Mouse (Mus musculus) CH12.LX (cell line): ENCODE measurements at regions not wholly inside any gene's neighbourhood (a gene's known extent, or its start where the extent isn't known, plus 50 kb on each side); places are given as distances from the start of the nearest gene placed in this dataset.

ENCODE experiments used
- DNase-seq: peaks from one replicate; pipeline ENCODE4 v3.0.0-alpha.2; 2013; ENCODE audit errors: extremely low read depth
- H3K27ac ChIP-seq: 2 replicates; pipeline ENCODE4 v1.5.1; 2012; ENCODE audit warnings: low read depth, mild to moderate bottlenecking, control low read depth, moderate library complexity; ENCODE audit not compliant: insufficient read depth
- H3K27me3 ChIP-seq: replicated peaks from 2 replicates; pipeline ENCODE3; 2012; ENCODE audit warnings: inconsistent platforms
- H3K36me3 ChIP-seq, 2 experiments: replicated peaks in 1 of 2; 2 replicates each; pipeline versions ENCODE3 to v1.6.1; 2012; ENCODE audit warnings: inconsistent platforms in 1 of 2, low read length in 1 of 2, mild to moderate bottlenecking in 1 of 2, mixed read lengths in 1 of 2, moderate library complexity in 1 of 2; ENCODE audit not compliant: control insufficient read depth in 1 of 2, insufficient read depth in 1 of 2
- H3K4me1 ChIP-seq, 2 experiments: 2 replicates each; pipeline ENCODE4 v1.6.1; 2012; ENCODE audit warnings: inconsistent platforms in 1 of 2, moderate library complexity in 1 of 2; ENCODE audit not compliant: insufficient read depth in 2 of 2, control insufficient read depth in 1 of 2
- H3K4me2 ChIP-seq: 2 replicates; pipeline ENCODE4 v1.6.1; 2012; ENCODE audit warnings: low read depth, mild to moderate bottlenecking, control low read depth; ENCODE audit not compliant: poor library complexity, insufficient read depth, severe bottlenecking
- H3K4me3 ChIP-seq, 3 experiments: fragments of 150-350 bp in 1 of 3; sonication (generic) in 1 of 3; replicated peaks in 1 of 3; 2 replicates each; pipeline versions ENCODE3 to v1.5.1; 2011 to 2012; ENCODE audit warnings: low read depth in 2 of 3, low read length in 2 of 3, mild to moderate bottlenecking in 2 of 3, moderate library complexity in 2 of 3, control low read depth in 1 of 3, improper control_type of control experiment in 1 of 3, inconsistent platforms in 1 of 3, mixed read lengths in 1 of 3; ENCODE audit not compliant: poor library complexity in 1 of 3
- H3K79me2 ChIP-seq: replicated peaks from 2 replicates; pipeline ENCODE4 v1.6.1; 2012; ENCODE audit warnings: mild to moderate bottlenecking, moderate library complexity; ENCODE audit not compliant: control insufficient read depth, poor library complexity, insufficient read depth, severe bottlenecking; ENCODE audit errors: extremely low read depth
- H3K9ac ChIP-seq: 2 replicates; pipeline ENCODE4 v1.6.1; 2012; ENCODE audit warnings: low read depth, mild to moderate bottlenecking, control low read depth, moderate library complexity; ENCODE audit not compliant: insufficient read depth
- H3K9me3 ChIP-seq: replicated peaks from 2 replicates; pipeline ENCODE3; 2012; ENCODE audit warnings: low read length, inconsistent platforms, mixed read lengths
- BHLHE40 ChIP-seq: IDR thresholded peaks from 2 replicates; pipeline ENCODE4 v1.6.1; 2011; ENCODE audit warnings: mild to moderate bottlenecking, low read depth, low read length, improper control_type of control experiment
- CHD1 ChIP-seq: IDR thresholded peaks from 2 replicates; pipeline ENCODE4 v1.6.1; 2012; ENCODE audit warnings: low read depth, low read length, improper control_type of control experiment, inconsistent platforms
- CHD2 ChIP-seq: IDR thresholded peaks from 2 replicates; pipeline ENCODE4 v1.6.1; 2011; ENCODE audit warnings: low read length, improper control_type of control experiment
- ELF1 ChIP-seq: IDR thresholded peaks from 2 replicates; pipeline ENCODE4 v1.6.1; 2014; ENCODE audit warnings: low read depth, mild to moderate bottlenecking, inconsistent platforms, low read length, improper control_type of control experiment
- ETS1 ChIP-seq: conservative IDR thresholded peaks from 2 replicates; pipeline ENCODE4 v1.6.1; 2012; ENCODE audit warnings: low read depth, mild to moderate bottlenecking, inconsistent platforms, low read length, improper control_type of control experiment, moderate library complexity
- HCFC1 ChIP-seq: IDR thresholded peaks from 2 replicates; pipeline ENCODE4 v1.6.1; 2012; ENCODE audit warnings: low read depth, mild to moderate bottlenecking, inconsistent platforms, low read length, improper control_type of control experiment
- KAT2A ChIP-seq: IDR thresholded peaks from 2 replicates; pipeline ENCODE4 v1.6.1; 2012; ENCODE audit warnings: low read length, improper control_type of control experiment, inconsistent platforms; ENCODE audit not compliant: insufficient replicate concordance
- MXI1 ChIP-seq: IDR thresholded peaks from 2 replicates; pipeline ENCODE4 v1.6.1; 2011; ENCODE audit warnings: mild to moderate bottlenecking, low read depth, low read length, improper control_type of control experiment
- MYC ChIP-seq: IDR thresholded peaks from 2 replicates; pipeline ENCODE4 v1.6.1; 2011; ENCODE audit warnings: low read depth, mild to moderate bottlenecking, improper control_type of control experiment, low read length
- POLR2A ChIP-seq: IDR thresholded peaks from 2 replicates; pipeline ENCODE4 v1.6.1; 2011; ENCODE audit warnings: low read depth, mild to moderate bottlenecking, improper control_type of control experiment, low read length
- POLR2AphosphoS2 ChIP-seq: IDR thresholded peaks from 2 replicates; pipeline ENCODE4 v1.6.1; 2011; ENCODE audit warnings: low read depth, low read length, improper control_type of control experiment
- RCOR1 ChIP-seq: conservative IDR thresholded peaks from 2 replicates; pipeline ENCODE4 v1.6.1; 2012; ENCODE audit warnings: low read depth, mild to moderate bottlenecking, inconsistent platforms, low read length, improper control_type of control experiment
- SMC3 ChIP-seq: IDR thresholded peaks from 2 replicates; pipeline ENCODE4 v1.6.1; 2011; ENCODE audit warnings: low read depth, low read length, improper control_type of control experiment
- TCF12 ChIP-seq: IDR thresholded peaks from 2 replicates; pipeline ENCODE4 v1.6.1; 2014; ENCODE audit warnings: low read depth, mild to moderate bottlenecking, inconsistent platforms, low read length, improper control_type of control experiment
- UBTF ChIP-seq: IDR thresholded peaks from 2 replicates; pipeline ENCODE4 v1.6.1; 2012; ENCODE audit warnings: low read depth, mild to moderate bottlenecking, inconsistent platforms, low read length, improper control_type of control experiment, moderate library complexity
- USF1 ChIP-seq: IDR thresholded peaks from 2 replicates; pipeline ENCODE4 v1.6.1; 2014; ENCODE audit warnings: low read depth, mild to moderate bottlenecking, inconsistent platforms, low read length, improper control_type of control experiment
- USF2 ChIP-seq: conservative IDR thresholded peaks from 2 replicates; pipeline ENCODE4 v1.6.1; 2011; ENCODE audit warnings: low read depth, low read length, improper control_type of control experiment
- ZKSCAN1 ChIP-seq: IDR thresholded peaks from 2 replicates; pipeline ENCODE4 v1.6.1; 2012; ENCODE audit warnings: low read depth, inconsistent platforms, low read length, improper control_type of control experiment, borderline replicate concordance
- ZMIZ1 ChIP-seq: IDR thresholded peaks from 2 replicates; pipeline ENCODE4 v1.6.1; 2012; ENCODE audit warnings: low read depth, mild to moderate bottlenecking, inconsistent platforms, low read length, improper control_type of control experiment
- ZNF384 ChIP-seq: IDR thresholded peaks from 2 replicates; pipeline ENCODE4 v1.6.1; 2012; ENCODE audit warnings: low read depth, low read length, improper control_type of control experiment, inconsistent platforms
- dilution Hi-C: fragments of 300-500 bp; cut with MboI; formaldehyde crosslinking; loops from 2 replicates; pipeline ENCODE4 v1.14.3; 2020; ENCODE audit warnings: low sequenced_read_pairs; ENCODE audit not compliant: extremely low pct_unique_long_range_greater_than_20kb, extremely low pct_ligation_motif_present
- in situ Hi-C: fragments of 300-500 bp; cut with MboI; formaldehyde crosslinking; loops from 3 replicates; pipeline ENCODE4 v1.14.3; 2019; ENCODE audit warnings: low sequenced_read_pairs, low pct_ligation_motif_present, low pct_unique_long_range_greater_than_20kb, mixed read lengths

DNA sequence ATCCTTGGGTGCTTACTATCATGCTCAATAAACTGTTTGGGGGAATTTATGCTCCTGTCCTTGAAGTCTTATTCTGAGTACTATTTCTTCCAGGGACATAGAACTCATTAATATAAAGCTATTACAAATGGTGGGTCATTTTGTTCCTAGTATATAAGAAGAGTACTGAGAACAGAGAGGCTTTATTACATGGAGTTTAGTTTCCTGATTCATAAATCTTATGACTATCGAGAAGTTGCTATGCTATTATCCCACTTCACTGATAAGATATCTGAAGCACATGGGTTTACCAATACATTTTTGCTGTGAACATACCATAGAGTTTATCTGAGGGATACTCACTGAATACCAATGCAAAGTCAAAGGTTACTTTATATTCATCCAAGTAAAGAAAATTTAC, 399.5 kb downstream of the Osr1 start:
- Histone ChIP-seq H3K36me3 (no peaks in the 10 kb centered on the region), H3K27me3 (no peaks in the 10 kb centered on the region), H3K9ac (no peak overlapping the region), H3K27ac (no peak overlapping the region), H3K9me3 (no peaks in the 10 kb centered on the region), H3K4me2 (no peak overlapping the region), H3K79me2 (no peaks in the 10 kb centered on the region), H3K4me3 (no peak overlapping the region), H3K4me1 (no peaks in the 10 kb centered on the region)
- DNase-seq = no peak
- TF ChIP-seq RCOR1 = no peak
- TF ChIP-seq MXI1 = no peak
- no peak for TF ChIP-seq KAT2A
- TF ChIP-seq ELF1 = no peak
- no peak for TF ChIP-seq UBTF
- no peak for TF ChIP-seq ZMIZ1
- TF ChIP-seq CHD2 = no peak
- TF ChIP-seq MYC = no peak
- no peak for TF ChIP-seq HCFC1
- no peak for TF ChIP-seq ETS1
- TF ChIP-seq BHLHE40 = no peak
- TF ChIP-seq ZKSCAN1 = no peak
- TF ChIP-seq POLR2A = no peak
- TF ChIP-seq POLR2AphosphoS2 = no peak
- TF ChIP-seq ZNF384 = no peak
- TF ChIP-seq USF1 = no peak
- TF ChIP-seq CHD1 = no peak
- dilution Hi-C loops = no loop called here
- in situ Hi-C loops = no loop called here

GRCm38 (mm10) chr12:9970771-9971170, 399.0 kb upstream of the Nt5c1b start:
- Histone ChIP-seq H3K79me2 (no peaks in the 10 kb centered on the region), H3K27me3 (no peaks in the 10 kb centered on the region), H3K4me3 (no peak overlapping the region), H3K9ac (no peak overlapping the region), H3K4me1 (no peaks in the 10 kb centered on the region), H3K36me3 (no peaks in the 10 kb centered on the region), H3K27ac (no peak overlapping the region), H3K4me2 (no peak overlapping the region), H3K9me3 (no peaks in the 10 kb centered on the region)
- DNase-seq = no peak
- in situ Hi-C loops = no loop called here
- dilution Hi-C loops = no loop called here
- TF ChIP-seq USF2 = no peak
- TF ChIP-seq TCF12 = no peak
- no peak for TF ChIP-seq ETS1
- TF ChIP-seq CHD2 = no peak
- no peak for TF ChIP-seq SMC3
